9 mouse cellular contexts compared by ENCODE assay signal in the genomic region with DNA sequence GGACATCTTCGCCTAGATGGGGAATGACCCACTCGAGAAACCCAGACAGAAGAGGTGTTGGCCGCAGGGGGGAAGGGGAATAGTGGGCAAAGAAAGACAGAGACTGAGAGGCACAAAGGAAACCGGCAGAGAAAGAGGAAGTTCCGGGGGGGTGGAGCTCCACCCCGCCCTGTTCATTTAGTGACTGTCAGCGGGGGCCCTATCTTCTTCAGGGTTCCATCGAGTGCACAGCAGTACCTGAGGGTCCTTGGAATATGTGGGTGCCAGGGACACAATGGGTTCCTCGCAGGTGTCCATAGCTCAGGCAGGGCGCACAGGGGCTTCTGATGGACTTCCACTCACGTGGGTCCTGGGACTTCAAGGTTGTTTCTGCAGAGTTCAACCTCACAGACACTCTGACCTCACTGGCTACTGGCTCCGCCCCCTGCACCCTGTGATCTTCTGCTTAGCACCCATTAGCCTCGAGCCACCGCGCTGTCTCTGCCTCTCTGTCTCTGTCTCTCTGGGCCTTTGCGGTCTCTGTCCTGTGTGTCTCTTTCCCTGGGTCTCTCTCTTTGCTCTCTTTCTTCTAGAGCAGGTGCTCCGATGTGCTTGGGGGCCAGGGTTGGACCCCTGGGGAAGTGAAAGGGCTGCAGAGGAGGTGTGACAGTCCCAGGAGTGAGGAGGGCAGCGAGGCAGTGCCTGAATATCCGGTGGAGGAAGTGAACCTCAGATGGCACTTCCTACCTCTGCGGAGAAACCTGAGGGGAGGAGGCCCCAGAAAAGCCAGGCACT. TPM values are rescaled to one million over a fixed set of nuclear protein-coding genes. Genes with fewer than 3 reads are reported as not detected.
DNase-seq lines count a peak whose midpoint lies in the region; ATAC-seq and TF ChIP-seq lines count a peak whose summit lies in the region.
"Had no signal": no experiment of that assay in that cellular context is flagged by ENCODE, and none has a peak within 500 bp of the region (broad histone marks: within the 10 kb centered on the region; RNA-seq: fewer than 3 reads in every experiment).

Gene Cd37, minus strand, starts transcription at position 393 of the 774 bp plus-strand sequence.

- no peaks in the 10 kb centered on the region; the same call in 1 of the 2 replicates for H3K36me3 ChIP-seq in intestine, postnatal 0 days (ENCODE audit: control insufficient read depth, insufficient read depth)

- H3K4me1 ChIP-seq in intestine, postnatal 0 days (replicated peaks; ENCODE audit: control insufficient read depth, insufficient read depth, low read length): peaks cover 4% of the 10 kb centered on the region

- no peak within 1 kb of the TSS for H3K27ac ChIP-seq in intestine, postnatal 0 days (ENCODE audit: low read depth, low read length)

- peak; percentile 82 for DNase-seq in T-cell, adult 2 months (ENCODE audit: low spot score)
- no peak for DNase-seq in embryo, embryonic 10 days (ENCODE audit: low spot score)
- no peak for DNase-seq in right cerebral cortex, postnatal 10 days (ENCODE audit: low spot score in 2 of 2)
- DNase-seq in urinary bladder, postnatal 4 days (ENCODE audit: low spot score in 2 of 2): no peak
- no peak for DNase-seq in right cerebral cortex, postnatal 36 days (ENCODE audit: low spot score in 2 of 2)

- 0 out of 2 replicates have a peak within 1 kb of the TSS, but pooled peaks have one; percentile 3 for H3K4me3 ChIP-seq in intestine, postnatal 0 days (ENCODE audit: low read depth, low read length)
- H3K4me3 ChIP-seq: myocyte had no signal

- 40% methylated on average over 20 of the region's 20 CpGs for WGBS in intestine, postnatal 0 days

- no peak within 1 kb of the TSS for H3K9ac ChIP-seq in intestine, postnatal 0 days (ENCODE audit: low read depth, low read length)

- H3K27me3 ChIP-seq in intestine, postnatal 0 days (replicated peaks; ENCODE audit: control insufficient read depth, insufficient read depth, low read length): no peaks in the 10 kb centered on the region

- H3K4me2 ChIP-seq in intestine, postnatal 0 days (replicated peaks; ENCODE audit: low read depth): peak within 1 kb of the TSS; percentile 37; the same call in 1 of the 2 replicates

- no peak for TF ChIP-seq CTCF in intestine, postnatal 0 days (IDR thresholded peaks at IDR 0.05; ENCODE audit: low read depth)

- peak; percentile 94 for ATAC-seq in CD4-positive, CD25-positive, alpha-beta regulatory T cell, adult 4 months
- no peak for ATAC-seq in intestine, postnatal 0 days
- ATAC-seq in neutrophil, adult 5-6 weeks (ENCODE audit: extremely low read depth, insufficient number of reproducible peaks, low FRiP score, poor library complexity, severe bottlenecking): peak; percentile 69

- H3K9me3 ChIP-seq in intestine, postnatal 0 days (ENCODE audit: control insufficient read depth): no peaks in the 10 kb centered on the region

RNA-seq across cellular contexts. Expression of gene Cd37, which starts in this region (rescaled TPM):
- polyA plus RNA-seq in CD4-positive, CD25-positive, alpha-beta regulatory T cell, adult 4 months (2017; shearing (Covaris generic)): 100 to 1,000 TPM; 473 to 666 TPM
- polyA plus RNA-seq in intestine, postnatal 0 days (2015; fragmentation: Nextera tagmentation; extraction: Ambion mirVana): 1.6 and 2.3 TPM in 2 replicates
- total RNA-seq in neutrophil, adult 5-6 weeks (2017): 602 and 650 TPM in 2 replicates

Comparison
In these comparisons a context has a peak if more than half of its experiments do, and no peak if none do; other contexts are left out.
1. RNA of gene Cd37 (polyA plus RNA-seq): 473 to 666 TPM in CD4-positive, CD25-positive, alpha-beta regulatory T cell, adult 4 months; 1.6 to 2.3 TPM in intestine, postnatal 0 days; every median in the first group is over 100 times any median in the second.